Mouse (Mus musculus) erythroblast, embryonic 14.5 days (primary cell): ENCODE results near the gene Tpp1. TPM values are rescaled to one million over a fixed set of nuclear protein-coding genes. Genes with fewer than 3 reads are reported as not detected.

Source experiments
- H3K27me3 ChIP-seq: 2 replicates; pipeline ENCODE4 v1.6.1; 2012; ENCODE audit warnings: inconsistent platforms; ENCODE audit not compliant: control insufficient read depth
- H3K36me3 ChIP-seq: 2 replicates; pipeline ENCODE4 v1.6.1; 2012; ENCODE audit warnings: mild to moderate bottlenecking, inconsistent platforms; ENCODE audit not compliant: control insufficient read depth
- H3K4me1 ChIP-seq: 2 replicates; pipeline ENCODE4 v1.6.1; 2012; ENCODE audit warnings: inconsistent platforms; ENCODE audit not compliant: control insufficient read depth
- H3K4me3 ChIP-seq: replicated peaks from 2 replicates; pipeline ENCODE3; 2012; ENCODE audit warnings: moderate library complexity, mild to moderate bottlenecking, inconsistent platforms
- H3K9me3 ChIP-seq: 2 replicates; pipeline ENCODE4 v1.6.1; 2012; ENCODE audit warnings: low read length, inconsistent platforms, mixed read lengths; ENCODE audit not compliant: control insufficient read depth
- GATA1 ChIP-seq: IDR thresholded peaks from 2 replicates; pipeline ENCODE4 v1.6.1; 2012; ENCODE audit warnings: low read length, inconsistent platforms, mixed read lengths
- TAL1 ChIP-seq: IDR thresholded peaks from 3 replicates; pipeline ENCODE4 v1.6.1; 2012; ENCODE audit warnings: low read length, inconsistent platforms, mixed read lengths
- polyA plus RNA-seq: library from polyadenylated mRNA; stranded (reverse); fragments of >175 nt; gene quantifications from 2 replicates; pipeline ENCODE4 v1.2.3, GENCODE M21; 2012

The Tpp1 gene
- polyA plus RNA-seq = 2.2 and 4.4 TPM in 2 replicates

GRCm38 (mm10) chr7:105751491-105752433 lies at the start of gene Tpp1:
Gene Tpp1, minus strand, starts transcription at chr7:105752235.
- H3K4me1 ChIP-seq = peaks cover 27% of the 10 kb centered on the region
- no peaks in the 10 kb centered on the region for H3K27me3 ChIP-seq
- no peaks in the 10 kb centered on the region for H3K9me3 ChIP-seq
- H3K36me3 ChIP-seq = peaks cover 39% of the 10 kb centered on the region
- peak within 1 kb of the TSS; percentile 75 for H3K4me3 ChIP-seq
- no peak for TF ChIP-seq TAL1
- no peak for TF ChIP-seq GATA1

DNA sequence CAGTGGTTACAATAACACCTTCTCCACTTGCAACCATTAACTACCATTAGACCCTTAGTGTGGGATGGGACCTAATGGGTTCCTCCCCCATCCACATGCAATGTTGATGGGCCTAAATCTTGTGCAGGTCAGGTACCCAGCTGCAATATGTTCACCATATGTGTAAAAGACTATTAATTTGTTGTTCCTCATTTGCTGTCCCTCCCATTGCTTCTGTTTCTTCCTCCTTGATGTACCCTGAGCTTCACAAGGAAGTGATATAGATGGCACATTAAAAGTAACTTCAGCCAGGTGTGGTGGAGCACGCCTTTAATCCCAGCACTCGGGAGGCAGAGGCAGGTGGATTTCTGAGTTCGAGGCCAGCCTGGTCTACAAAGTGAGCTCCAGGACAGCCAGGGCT lies 44.9 kb upstream of the Tpp1 start:
- Histone ChIP-seq H3K27me3 (peaks cover 12% of the 10 kb centered on the region), H3K36me3 (no peaks in the 10 kb centered on the region), H3K4me3 (no peak overlapping the region), H3K9me3 (no peaks in the 10 kb centered on the region), H3K4me1 (no peaks in the 10 kb centered on the region)
- TF ChIP-seq TAL1 (no peak), GATA1 (no peak)

GRCm38 (mm10) chr7:105795759-105796366 lies 43.8 kb upstream of the Tpp1 start:
- no peaks in the 10 kb centered on the region for H3K4me1 ChIP-seq
- no peak for TF ChIP-seq TAL1
- H3K9me3 ChIP-seq = no peaks in the 10 kb centered on the region
- H3K4me3 ChIP-seq = no peak overlapping the region
- H3K27me3 ChIP-seq = peaks cover 15% of the 10 kb centered on the region
- no peaks in the 10 kb centered on the region for H3K36me3 ChIP-seq

GRCm38 (mm10) chr7:105793701-105794100 lies 41.7 kb upstream of the Tpp1 start:
- H3K4me1 ChIP-seq = no peaks in the 10 kb centered on the region
- no peaks in the 10 kb centered on the region for H3K9me3 ChIP-seq
- H3K27me3 ChIP-seq = peaks cover 30% of the 10 kb centered on the region
- TF ChIP-seq GATA1 (no peak), TAL1 (no peak)
- no peak overlapping the region for H3K4me3 ChIP-seq
- no peaks in the 10 kb centered on the region for H3K36me3 ChIP-seq

GRCm38 (mm10) chr7:105791147-105791546 lies 39.1 kb upstream of the Tpp1 start:
- TF ChIP-seq TAL1 = no peak
- no peak for TF ChIP-seq GATA1
- Histone ChIP-seq H3K27me3 (peaks cover 55% of the 10 kb centered on the region), H3K4me1 (no peaks in the 10 kb centered on the region), H3K9me3 (peaks cover 3% of the 10 kb centered on the region; the same call in 1 of the 2 replicates), H3K36me3 (no peaks in the 10 kb centered on the region), H3K4me3 (no peak overlapping the region)

DNA sequence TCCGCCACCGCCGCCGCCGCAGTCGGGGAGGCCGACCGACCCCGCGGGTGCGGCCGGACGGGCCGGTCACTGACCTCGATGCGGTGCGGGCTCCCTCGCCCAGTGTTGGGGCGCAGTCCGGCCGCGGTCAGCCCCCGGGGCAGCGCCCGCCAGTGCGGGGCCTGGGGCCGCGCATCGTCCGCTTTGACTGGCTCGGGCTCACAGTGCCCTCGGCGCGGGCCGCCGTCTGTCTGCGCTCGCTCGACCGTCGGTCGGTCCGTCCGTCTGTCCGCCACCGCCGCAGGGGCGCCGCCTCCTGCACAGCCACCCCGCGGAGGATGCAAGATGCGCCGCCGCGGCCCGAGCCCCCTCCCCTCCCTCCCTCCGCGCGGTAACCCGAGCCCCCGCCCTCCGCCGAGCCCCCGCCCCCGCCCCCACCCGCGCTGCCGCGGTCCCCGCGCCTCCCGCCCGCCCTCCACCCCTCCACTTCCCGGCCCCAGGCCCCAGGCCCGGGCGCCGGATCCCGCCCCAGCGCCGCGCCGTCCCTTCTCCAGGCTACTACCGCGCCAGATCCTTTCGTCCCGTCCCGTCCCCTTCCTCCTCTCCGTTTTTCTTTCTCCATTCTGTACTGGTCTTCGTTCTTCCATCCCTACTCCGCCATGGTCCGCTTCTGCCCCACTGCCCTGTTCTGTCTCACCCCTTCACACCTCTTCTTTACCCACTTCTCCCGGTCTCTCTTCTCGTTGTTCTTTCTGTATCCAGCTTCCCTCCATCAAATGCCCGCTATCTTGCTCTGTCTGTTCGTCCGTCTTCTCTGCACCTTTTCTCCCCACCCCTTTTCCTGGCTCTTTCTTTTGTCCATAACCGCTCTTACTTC lies 35.5 kb upstream of the Tpp1 start, which contains the start of gene Dchs1:
Dchs1 (minus strand) TSS at position 370 of the 856 bp plus-strand sequence.
- TF ChIP-seq GATA1 = no peak
- no peak for TF ChIP-seq TAL1
- Histone ChIP-seq H3K27me3 (peaks cover 88% of the 10 kb centered on the region), H3K9me3 (peaks cover 3% of the 10 kb centered on the region; the same call in 1 of the 2 replicates), H3K4me3 (peak within 1 kb of the TSS; percentile 30), H3K36me3 (no peaks in the 10 kb centered on the region), H3K4me1 (no peaks in the 10 kb centered on the region)

- Histone ChIP-seq H3K4me3 (no peak overlapping the region), H3K36me3 (no peaks in the 10 kb centered on the region), H3K27me3 (peaks cover 87% of the 10 kb centered on the region), H3K9me3 (peaks cover 3% of the 10 kb centered on the region; the same call in 1 of the 2 replicates), H3K4me1 (no peaks in the 10 kb centered on the region)
- TF ChIP-seq TAL1 (no peak), GATA1 (no peak)
Measured at GRCm38 (mm10) chr7:105786506-105787284, 34.7 kb upstream of the Tpp1 start.

- Histone ChIP-seq H3K4me1 (no peaks in the 10 kb centered on the region), H3K27me3 (peaks cover 67% of the 10 kb centered on the region), H3K36me3 (no peaks in the 10 kb centered on the region), H3K4me3 (no peak overlapping the region), H3K9me3 (peaks cover 3% of the 10 kb centered on the region; the same call in 1 of the 2 replicates)
- no peak for TF ChIP-seq GATA1
- no peak for TF ChIP-seq TAL1
Measured at GRCm38 (mm10) chr7:105784556-105784955, 32.5 kb upstream of the Tpp1 start.
